Mouse (Mus musculus) spleen, adult 2 months (tissue): ENCODE measurements around the gene 4933434E20Rik. TPM values are rescaled to one million over a fixed set of nuclear protein-coding genes. Genes with fewer than 3 reads are reported as not detected.

ENCODE experiments used
- DNase-seq, 2 experiments: peaks; one replicate each; pipeline versions ENCODE4 v3.0.0 to v3.0.0-alpha.2; 2012 to 2021; ENCODE audit warnings: low spot score in 2 of 2, low read depth in 1 of 2
- H3K27ac ChIP-seq: fragments of 200-500 bp; 2 replicates; pipeline ENCODE4 v1.5.1; 2012; ENCODE audit warnings: low read length, inconsistent platforms; ENCODE audit not compliant: insufficient read depth
- H3K27me3 ChIP-seq: fragments of 200-500 bp; 2 replicates; pipeline ENCODE4 v1.6.1; 2012; ENCODE audit warnings: mild to moderate bottlenecking, moderate library complexity, low read length, inconsistent platforms; ENCODE audit not compliant: control insufficient read depth, insufficient read depth
- H3K36me3 ChIP-seq: fragments of 200-500 bp; 2 replicates; pipeline ENCODE4 v1.6.1; 2012; ENCODE audit warnings: mild to moderate bottlenecking, low read length, inconsistent platforms; ENCODE audit not compliant: control insufficient read depth, insufficient read depth
- H3K4me1 ChIP-seq: fragments of 200-500 bp; 2 replicates; pipeline ENCODE4 v1.6.1; 2011; ENCODE audit warnings: inconsistent platforms; ENCODE audit not compliant: control insufficient read depth, insufficient read depth, insufficient read length
- H3K4me3 ChIP-seq: fragments of 200-500 bp; 2 replicates; pipeline ENCODE4 v1.5.1; 2011; ENCODE audit warnings: mild to moderate bottlenecking, inconsistent platforms; ENCODE audit not compliant: insufficient read depth, insufficient read length; ENCODE audit errors: extremely low read depth
- CTCF ChIP-seq: fragments of 200-500 bp; IDR thresholded peaks from 2 replicates; pipeline ENCODE4 v1.5.1; 2011; ENCODE audit warnings: mild to moderate bottlenecking, inconsistent platforms; ENCODE audit not compliant: insufficient read depth, insufficient read length, insufficient replicate concordance; ENCODE audit errors: extremely low read depth
- POLR2A ChIP-seq: fragments of 200-500 bp; IDR thresholded peaks from 2 replicates; pipeline ENCODE4 v1.6.1; 2011; ENCODE audit warnings: low read depth, low read length, inconsistent platforms
- WGBS: fragments of 180-500 bp; shearing (Covaris S2); methylation state at CpG from one replicate; pipeline ENCODE4 v1.1.7; 2018; 5-methylcytosine and 5-hydroxymethylcytosine counted together
- polyA plus RNA-seq: library from polyadenylated mRNA; depleted of rRNA; stranded (reverse); fragments of >200 nt; gene quantifications from 2 replicates; pipeline ENCODE4 v1.2.3, GENCODE M21; 2012; rRNA removed

The 4933434E20Rik gene
- 24.0 and 24.5 TPM in 2 replicates for polyA plus RNA-seq

DNA sequence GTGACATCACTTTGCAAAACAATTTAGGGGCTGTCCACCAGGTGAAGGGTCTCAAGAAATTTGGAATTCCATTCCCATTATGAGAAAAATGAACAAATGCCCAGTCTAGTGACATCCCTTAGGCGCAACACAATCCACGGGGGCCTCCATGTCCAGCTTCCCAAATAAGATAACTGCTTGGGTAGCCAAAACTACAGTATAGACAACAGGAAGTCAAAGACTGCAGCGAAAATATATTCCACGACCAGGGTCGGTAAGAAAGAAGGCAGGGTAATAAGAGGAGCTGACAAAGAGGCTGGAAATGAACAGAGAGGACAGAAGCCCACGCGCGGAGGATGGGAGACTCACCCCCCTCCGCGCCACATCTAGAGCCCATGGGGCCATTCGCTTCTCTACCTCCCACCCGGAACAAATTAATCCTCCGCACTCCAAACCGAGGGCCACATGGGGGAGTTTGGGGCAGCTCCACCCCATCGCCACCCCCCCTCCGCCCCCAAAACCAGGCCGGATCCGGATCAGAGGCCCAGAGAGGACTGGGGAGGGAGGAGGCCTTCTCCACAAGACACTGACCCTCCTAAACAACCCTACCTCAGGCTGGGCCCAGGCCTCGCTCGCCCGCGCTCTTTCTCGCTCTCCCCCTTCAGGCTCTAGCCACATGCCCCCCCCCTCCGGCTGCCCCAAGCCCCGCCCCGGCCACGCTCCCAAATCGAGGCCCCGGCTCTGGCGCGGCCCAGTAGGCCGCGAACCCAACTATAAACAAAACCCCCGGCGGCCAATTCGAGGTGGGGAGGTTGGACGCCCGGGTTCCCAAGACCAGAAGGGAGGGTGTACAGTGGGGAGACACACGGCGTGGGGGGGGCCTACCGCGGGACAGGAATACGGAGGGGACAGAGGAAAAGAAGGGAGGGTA lies at the start of gene 4933434E20Rik:
Gene 4933434E20Rik (plus strand): TSS at position 196 of the 910 bp plus-strand sequence.
- H3K27me3 ChIP-seq = no peaks in the 10 kb centered on the region; the same call in 1 of the 2 replicates
- peak within 1 kb of the TSS; percentile 95 for H3K27ac ChIP-seq
- DNase-seq = peak; percentile 45 to 61
- 2% methylated on average over 39 of the region's 43 CpGs for WGBS
- H3K36me3 ChIP-seq = peaks cover 6% of the 10 kb centered on the region
- peak within 1 kb of the TSS; percentile 99 for H3K4me3 ChIP-seq
- no peak for TF ChIP-seq POLR2A
- TF ChIP-seq CTCF = no peak
- peaks cover 2% of the 10 kb centered on the region for H3K4me1 ChIP-seq

DNA sequence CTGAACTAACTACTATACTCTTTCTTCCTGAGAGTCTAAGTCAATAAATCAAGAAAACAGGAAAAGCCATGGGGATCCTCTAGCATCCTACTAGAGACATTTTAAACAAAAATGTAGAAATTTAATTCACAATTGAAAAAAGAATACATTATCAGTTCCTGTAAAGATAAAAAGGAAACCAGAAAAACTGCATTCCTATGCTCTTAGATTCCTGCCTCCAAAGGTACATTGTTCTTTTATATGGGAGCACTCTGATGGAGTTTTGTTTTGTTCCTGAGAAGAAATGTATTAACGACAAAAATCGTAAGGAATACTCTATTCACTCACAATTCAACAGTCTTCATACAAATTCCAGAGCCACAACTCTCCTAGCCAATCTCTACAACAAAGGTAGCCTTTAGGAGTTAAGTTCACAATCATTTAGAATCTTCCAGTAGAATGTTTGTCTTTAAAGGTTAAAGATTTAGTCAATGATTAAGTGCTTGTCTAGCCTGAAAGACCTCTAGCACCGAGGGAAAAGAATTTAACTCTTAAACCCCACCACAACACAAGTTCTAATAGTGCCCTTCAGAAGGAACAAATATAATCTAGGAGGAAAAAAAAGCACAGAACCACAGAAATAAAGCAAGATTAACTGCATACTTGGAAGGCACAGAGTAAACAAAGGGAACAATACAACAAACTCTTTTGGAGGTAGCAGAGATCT lies 47.2 kb upstream of the 4933434E20Rik start:
- Histone ChIP-seq H3K4me1 (peaks cover 3% of the 10 kb centered on the region; the same call in 1 of the 2 replicates), H3K27me3 (no peaks in the 10 kb centered on the region), H3K27ac (no peak overlapping the region), H3K36me3 (peaks cover 32% of the 10 kb centered on the region), H3K4me3 (no peak overlapping the region)
- DNase-seq = no peak
- 78% methylated on average over 3 of the region's 3 CpGs for WGBS
- TF ChIP-seq CTCF (no peak), POLR2A (no peak)

DNA sequence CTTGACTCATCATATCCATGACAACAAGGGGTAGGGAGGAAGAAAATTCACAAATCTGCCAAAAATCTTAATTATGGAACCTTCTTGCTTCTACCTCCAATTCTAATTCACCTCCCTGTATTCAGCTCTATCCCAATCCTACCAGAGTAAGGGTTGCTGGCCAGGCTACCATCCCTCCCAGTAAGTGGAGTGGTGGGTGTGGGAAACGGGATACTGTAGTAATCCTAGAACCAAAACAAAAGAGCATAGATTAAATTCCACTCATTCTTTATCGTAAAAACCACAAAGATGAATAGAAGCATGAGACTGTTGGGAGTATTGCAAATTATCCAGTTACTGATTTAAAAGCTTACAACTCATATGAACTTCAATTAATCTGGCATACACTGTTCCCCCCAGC lies 41.1 kb upstream of the 4933434E20Rik start:
- no peak overlapping the region for H3K27ac ChIP-seq
- H3K36me3 ChIP-seq = peaks cover 51% of the 10 kb centered on the region
- no peaks in the 10 kb centered on the region for H3K27me3 ChIP-seq
- DNase-seq = no peak
- WGBS = 93% methylated on average over 2 of the region's 2 CpGs
- no peak overlapping the region for H3K4me3 ChIP-seq
- no peak for TF ChIP-seq CTCF
- TF ChIP-seq POLR2A = no peak
- no peaks in the 10 kb centered on the region for H3K4me1 ChIP-seq

DNA sequence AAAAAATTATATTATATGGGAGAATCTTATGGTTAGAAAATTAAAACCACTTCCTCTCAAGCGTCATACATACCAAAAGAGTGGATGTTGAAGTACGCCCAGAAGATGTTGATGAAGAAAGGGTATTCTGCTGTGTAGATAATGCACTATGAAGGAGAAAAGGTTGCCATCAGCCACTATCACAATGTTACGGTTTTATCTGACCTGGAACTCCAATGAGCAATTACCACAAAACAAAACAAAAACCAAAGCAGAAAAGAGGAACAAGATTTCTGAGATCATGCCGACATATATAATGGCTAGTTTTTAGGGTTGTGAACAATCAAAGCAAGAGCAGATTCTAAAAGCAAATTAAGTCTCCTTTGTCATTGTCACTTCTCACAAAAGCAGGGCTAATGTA lies 34.8 kb upstream of the 4933434E20Rik start:
- no peak for DNase-seq
- no peak for TF ChIP-seq POLR2A
- TF ChIP-seq CTCF = no peak
- no peaks in the 10 kb centered on the region for H3K4me1 ChIP-seq
- peaks cover 61% of the 10 kb centered on the region for H3K36me3 ChIP-seq
- H3K27me3 ChIP-seq = no peaks in the 10 kb centered on the region
- 65% methylated on average over 4 of the region's 4 CpGs for WGBS
- H3K4me3 ChIP-seq = no peak overlapping the region
- H3K27ac ChIP-seq = no peak overlapping the region

DNA sequence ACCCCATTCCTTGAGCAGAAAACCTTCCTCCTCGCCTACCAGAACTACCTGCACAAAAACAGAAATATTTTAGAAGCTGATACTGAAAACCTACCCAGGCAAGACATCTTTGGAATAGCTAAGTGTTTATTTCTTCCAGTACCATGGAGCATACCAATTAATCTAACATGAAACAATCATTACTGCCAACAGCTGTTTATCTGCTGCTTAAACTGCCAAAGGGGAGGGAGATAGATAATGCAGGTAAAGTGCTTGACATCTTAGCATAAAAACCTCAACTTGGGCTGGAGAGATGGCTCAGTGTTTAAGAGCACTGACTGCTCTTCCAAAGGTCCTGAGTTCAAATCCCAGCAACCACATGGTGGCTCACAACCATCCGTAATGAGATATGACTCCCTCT lies 16.8 kb upstream of the 4933434E20Rik start:
- Histone ChIP-seq H3K4me3 (no peak overlapping the region), H3K4me1 (no peaks in the 10 kb centered on the region), H3K27ac (no peak overlapping the region), H3K27me3 (no peaks in the 10 kb centered on the region), H3K36me3 (peaks cover 40% of the 10 kb centered on the region)
- no peak for DNase-seq
- TF ChIP-seq CTCF = no peak
- no peak for TF ChIP-seq POLR2A
- WGBS = 96% methylated on average over 2 of the region's 2 CpGs

DNA sequence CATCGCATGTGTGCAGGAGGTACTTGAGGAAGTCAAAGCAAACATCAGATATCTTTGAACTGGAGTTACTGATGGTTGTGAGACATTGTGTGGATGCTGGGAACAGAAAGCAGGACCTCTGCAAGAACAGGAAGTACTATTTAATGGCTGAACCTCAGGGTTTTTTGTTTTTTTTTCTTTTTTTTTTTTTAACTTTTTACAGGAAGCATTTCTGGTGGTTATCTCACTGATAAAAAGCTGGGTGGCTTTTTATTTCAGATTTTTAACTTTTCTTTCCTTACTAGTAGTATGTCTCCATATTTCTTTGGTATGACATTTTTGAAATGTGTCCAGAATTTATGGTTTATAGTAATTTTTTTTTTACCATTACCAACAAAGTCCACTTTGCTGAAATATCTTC lies 15.2 kb upstream of the 4933434E20Rik start:
- Histone ChIP-seq H3K4me1 (no peaks in the 10 kb centered on the region), H3K36me3 (peaks cover 41% of the 10 kb centered on the region), H3K27me3 (no peaks in the 10 kb centered on the region), H3K4me3 (no peak overlapping the region), H3K27ac (no peak overlapping the region)
- no peak for DNase-seq
- TF ChIP-seq POLR2A (no peak), CTCF (no peak)
- WGBS = 89% methylated on average over 1 of the region's 1 CpGs
